Mouse (Mus musculus) erythroid progenitor cell, adult 5-6 weeks (primary cell): ENCODE measurements around the gene Gm13304. TPM values are rescaled to one million over a fixed set of nuclear protein-coding genes. Genes with fewer than 3 reads are reported as not detected.
"Not testable (repeated sequence)": the region's sequence is repeated elsewhere in the genome, so short reads cannot be mapped to it uniquely, and the experiment has no call there.

Source experiments
- ATAC-seq: replicated peaks from 2 replicates; pipeline ENCODE4 v1.8.0; 2016; ENCODE audit warnings: moderate number of reproducible peaks, mild to moderate bottlenecking, moderate TSS enrichment, inconsistent platforms; ENCODE audit not compliant: poor library complexity, low FRiP score, severe bottlenecking
- total RNA-seq, 2 experiments: library from RNA; stranded (forward) in 1 of 2; stranded (reverse) in 1 of 2; fragments of 150-400 nt in 1 of 2; fragments of 186-747, 209-891 nt in 1 of 2; gene quantifications; 2 replicates each; pipeline versions ENCODE4 v1.2.3 to v1.2.4; 2015 to 2017; ENCODE audit warnings: low replicate concordance in 2 of 2

Gm13304 gene
- total RNA-seq (2015; ENCODE audit: low replicate concordance) (not detected in 2 replicates), total RNA-seq (2017; ENCODE audit: low replicate concordance) (not detected in 2 replicates)

DNA sequence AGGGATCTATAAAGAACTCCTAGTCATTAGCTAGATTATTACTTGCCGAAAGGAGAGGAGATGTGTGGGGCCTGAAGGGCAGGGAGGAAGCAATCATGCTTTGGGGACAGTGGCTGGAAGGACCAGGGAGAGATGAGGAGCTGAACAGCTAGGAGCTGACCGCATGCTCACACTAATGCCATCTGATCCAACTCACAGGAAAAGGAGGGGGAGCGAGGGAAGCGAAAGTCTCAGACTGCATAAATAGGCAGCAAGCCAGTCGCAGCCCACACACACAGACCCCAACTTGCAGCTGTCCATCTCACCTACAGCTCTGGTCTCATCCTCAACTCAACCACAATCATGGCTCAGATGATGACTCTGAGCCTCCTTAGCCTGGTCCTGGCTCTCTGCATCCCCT is at the start of gene Gm13304:
Gene Gm13304 (plus strand): TSS at position 301 of the 400 bp plus-strand sequence.
- not testable (repeated sequence) for ATAC-seq

- not testable (repeated sequence) for ATAC-seq
These were observed 23.7 kb upstream of the Gm13304 start, which contains the start of gene Gm3893 for GRCm38 (mm10) chr4:42090907-42091306. TSS of gene Gm3893 (plus strand) at chr4:42091207.

DNA sequence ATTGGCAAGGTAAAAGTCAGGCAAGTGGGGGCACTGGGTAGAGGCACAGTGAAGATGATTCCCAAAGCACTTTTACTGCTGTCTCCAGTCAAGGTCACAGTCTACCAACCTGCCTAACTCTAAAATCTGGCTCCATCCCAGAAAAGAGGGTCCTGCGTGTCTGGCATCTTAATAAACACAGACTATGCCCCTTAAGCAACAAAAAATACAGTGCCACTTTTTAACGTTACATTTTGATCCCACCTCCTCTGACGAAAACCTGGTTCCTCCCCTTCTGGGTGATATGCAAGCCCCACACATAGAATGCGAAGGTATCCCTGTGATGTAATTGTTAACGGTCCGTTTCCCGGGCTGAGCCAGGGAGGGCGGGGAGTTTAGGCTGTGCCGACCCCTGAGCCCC is 38.5 kb downstream of the Gm13304 start, which contains the start of gene Gm13306:
Gene Gm13306 (plus strand): TSS at position 301 of the 400 bp plus-strand sequence.
- not testable (repeated sequence) for ATAC-seq

Other genes starting within 250 kb of the Gm13304 start
- gene Gm21541, start 211.2 kb upstream of the Gm13304 start, total RNA-seq (2015; ENCODE audit: low replicate concordance): not detected in 2 replicates
- gene Gm21541, start 211.2 kb upstream of the Gm13304 start, total RNA-seq (2017; ENCODE audit: low replicate concordance): not detected in 2 replicates
- gene Gm20878, start 173.2 kb upstream of the Gm13304 start, total RNA-seq (2015; ENCODE audit: low replicate concordance): not detected in 2 replicates
- 0.77 TPM in 1 of 2 replicates, not detected in the other for gene Gm20878, start 173.2 kb upstream of the Gm13304 start, total RNA-seq (2017; ENCODE audit: low replicate concordance)
- gene Fam205a4, start 148.8 kb upstream of the Gm13304 start, total RNA-seq (2015; ENCODE audit: low replicate concordance): 0.72 TPM in 1 of 2 replicates, not detected in the other
- gene Fam205a4, start 148.8 kb upstream of the Gm13304 start, total RNA-seq (2017; ENCODE audit: low replicate concordance): not detected in 2 replicates
- gene Gm21093, start 80.1 kb upstream of the Gm13304 start, total RNA-seq (2015; ENCODE audit: low replicate concordance): not detected in 2 replicates
- not detected in 2 replicates for gene Gm21093, start 80.1 kb upstream of the Gm13304 start, total RNA-seq (2017; ENCODE audit: low replicate concordance)
- not detected in 2 replicates for gene Gm3893, start 23.6 kb upstream of the Gm13304 start, total RNA-seq (2015; ENCODE audit: low replicate concordance)
- gene Gm3893, start 23.6 kb upstream of the Gm13304 start, total RNA-seq (2017; ENCODE audit: low replicate concordance): not detected in 2 replicates
- gene Gm13306, start 38.6 kb downstream of the Gm13304 start, total RNA-seq (2015; ENCODE audit: low replicate concordance): not detected in 2 replicates
- gene Gm13306, start 38.6 kb downstream of the Gm13304 start, total RNA-seq (2017; ENCODE audit: low replicate concordance): not detected in 2 replicates
- not detected in 2 replicates for gene Gm13305, start 53.8 kb downstream of the Gm13304 start, total RNA-seq (2015; ENCODE audit: low replicate concordance)
- not detected in 2 replicates for gene Gm13305, start 53.8 kb downstream of the Gm13304 start, total RNA-seq (2017; ENCODE audit: low replicate concordance)
- gene Gm10600, start 125.8 kb downstream of the Gm13304 start, total RNA-seq (2015; ENCODE audit: low replicate concordance): not detected in 2 replicates
- gene Gm10600, start 125.8 kb downstream of the Gm13304 start, total RNA-seq (2017; ENCODE audit: low replicate concordance): not detected in 2 replicates
- gene Ccl21b, start 140.9 kb downstream of the Gm13304 start, total RNA-seq (2015; ENCODE audit: low replicate concordance): not detected in 2 replicates
- not detected in 2 replicates for gene Ccl21b, start 140.9 kb downstream of the Gm13304 start, total RNA-seq (2017; ENCODE audit: low replicate concordance)
- not detected in 2 replicates for gene Gm21953, start 179.4 kb downstream of the Gm13304 start, total RNA-seq (2015; ENCODE audit: low replicate concordance)
- gene Gm21953, start 179.4 kb downstream of the Gm13304 start, total RNA-seq (2017; ENCODE audit: low replicate concordance): not detected in 2 replicates
- not detected in 2 replicates for gene Fam205a3, start 203.5 kb downstream of the Gm13304 start, total RNA-seq (2015; ENCODE audit: low replicate concordance)
- 0.23 and 0.39 TPM in 2 replicates for gene Fam205a3, start 203.5 kb downstream of the Gm13304 start, total RNA-seq (2017; ENCODE audit: low replicate concordance)